ENCODE assay signal across 14 mouse cellular contexts in genomic region chr5:131024506-131024905, GRCm38 (mm10).
DNase-seq lines count a peak whose midpoint lies in the region; ATAC-seq and TF ChIP-seq lines count a peak whose summit lies in the region.
"Had no signal": no experiment of that assay in that cellular context is flagged by ENCODE, and none has a peak within 500 bp of the region (broad histone marks: within the 10 kb centered on the region; RNA-seq: fewer than 3 reads in every experiment).

No protein-coding gene starts in this region.

- H3K4me1 ChIP-seq in midbrain, embryonic 11.5 days (ENCODE audit: control insufficient read depth, insufficient read depth, low read length) = no peaks in the 10 kb centered on the region
- no peaks in the 10 kb centered on the region for H3K4me1 ChIP-seq in midbrain, postnatal 0 days (ENCODE audit: insufficient read depth, low read length)
- H3K4me1 ChIP-seq: limb, embryonic 12.5 days; liver, embryonic 15.5 days had no signal

- ATAC-seq in midbrain, embryonic 11.5 days (ENCODE audit: low FRiP score) = no peak
- no peak for ATAC-seq in midbrain, postnatal 0 days (ENCODE audit: low FRiP score)
- ATAC-seq: inflammation-experienced regulatory T-cells, adult 6 months had no signal

- intact Hi-C loops in gastrocnemius, postnatal 36 days (cut with DNase I) = no loop called here
- intact Hi-C loops in left cerebral cortex, postnatal 4 days (cut with DNase I) = no loop called here

- WGBS in midbrain, embryonic 11.5 days = 89% methylated on average over 3 of the region's 3 CpGs
- 96% methylated on average over 3 of the region's 3 CpGs for WGBS in midbrain, postnatal 0 days

- DNase-seq in gastrocnemius, adult 18-20 months (ENCODE audit: low spot score) = peak; percentile 52
- DNase-seq in gastrocnemius, postnatal 10 days = no peak
- peak; percentile 45 for DNase-seq in midbrain, embryonic 11.5 days (ENCODE audit: low spot score, missing footprints)
- no peak for DNase-seq in midbrain, postnatal 0 days (ENCODE audit: low spot score)
- DNase-seq in gastrocnemius, postnatal 36 days = peak; percentile 19 to 44
- peak; percentile 45 to 50 for DNase-seq in layer of hippocampus, postnatal 36 days
- no peak for DNase-seq in kidney, adult 8-10 months
- no peak for DNase-seq in left cerebral cortex, postnatal 4 days
- DNase-seq: cerebellum, postnatal 25 days; thymus, postnatal 36 days had no signal

- H3K4me3 ChIP-seq in midbrain, embryonic 11.5 days (ENCODE audit: low read depth, low read length) = no peak overlapping the region
- no peak overlapping the region for H3K4me3 ChIP-seq in midbrain, postnatal 0 days (ENCODE audit: low read depth, low read length)
- H3K4me3 ChIP-seq: limb, embryonic 12.5 days; liver, embryonic 15.5 days; midbrain, embryonic 10.5 days had no signal

- no peak for TF ChIP-seq CTCF in midbrain, postnatal 0 days (IDR thresholded peaks at IDR 0.05)

- no peak overlapping the region for H3K27ac ChIP-seq in midbrain, embryonic 11.5 days (ENCODE audit: low read depth, low read length)
- no peak overlapping the region for H3K27ac ChIP-seq in midbrain, postnatal 0 days (ENCODE audit: low read depth, low read length)
- H3K27ac ChIP-seq: limb, embryonic 12.5 days; liver, embryonic 15.5 days; midbrain, embryonic 10.5 days had no signal

- no peak overlapping the region for H3K9ac ChIP-seq in midbrain, embryonic 11.5 days (ENCODE audit: low read length)
- H3K9ac ChIP-seq in midbrain, postnatal 0 days (replicated peaks; ENCODE audit: low read length, poor library complexity, severe bottlenecking) = no peak overlapping the region
- H3K9ac ChIP-seq: limb, embryonic 12.5 days; liver, embryonic 15.5 days had no signal

- no peak overlapping the region for H3K4me2 ChIP-seq in midbrain, embryonic 11.5 days
- H3K4me2 ChIP-seq in midbrain, postnatal 0 days (ENCODE audit: low read depth, low read length, poor library complexity, severe bottlenecking) = no peak overlapping the region
- H3K4me2 ChIP-seq: limb, embryonic 12.5 days; liver, embryonic 15.5 days had no signal

- no peaks in the 10 kb centered on the region for H3K27me3 ChIP-seq in midbrain, embryonic 11.5 days (ENCODE audit: control insufficient read depth, insufficient read depth, low read length)
- H3K27me3 ChIP-seq in midbrain, postnatal 0 days (ENCODE audit: insufficient read depth, low read length) = no peaks in the 10 kb centered on the region
- H3K27me3 ChIP-seq: limb, embryonic 12.5 days; liver, embryonic 15.5 days had no signal

- no peaks in the 10 kb centered on the region for H3K9me3 ChIP-seq in midbrain, embryonic 11.5 days (ENCODE audit: control insufficient read depth, low read length)
- H3K9me3 ChIP-seq in midbrain, postnatal 0 days (ENCODE audit: low read length) = no peaks in the 10 kb centered on the region
- H3K9me3 ChIP-seq: limb, embryonic 12.5 days; midbrain, embryonic 10.5 days had no signal

- H3K36me3 ChIP-seq in midbrain, embryonic 11.5 days (ENCODE audit: control insufficient read depth, insufficient read depth, low read length) = no peaks in the 10 kb centered on the region
- no peaks in the 10 kb centered on the region for H3K36me3 ChIP-seq in midbrain, postnatal 0 days (ENCODE audit: insufficient read depth, low read length)
- H3K36me3 ChIP-seq: limb, embryonic 12.5 days; liver, embryonic 15.5 days; midbrain, embryonic 10.5 days had no signal

Comparison
In these comparisons a context has a peak if more than half of its experiments do, and no peak if none do; other contexts are left out.
1. DNase-seq: peak in gastrocnemius, adult 18-20 months (single experiment), midbrain, embryonic 11.5 days (single experiment), gastrocnemius, postnatal 36 days (2 of 2) and layer of hippocampus, postnatal 36 days (2 of 2); none in gastrocnemius, postnatal 10 days (single experiment), midbrain, postnatal 0 days (single experiment), kidney, adult 8-10 months (0 of 2) and left cerebral cortex, postnatal 4 days (single experiment).